8 mouse cellular contexts compared by ENCODE assay signal in genomic region chr5:118891131-118891530, GRCm38 (mm10).
A peak's percentile ranks its signal among the peaks of the same experiment; 100 is the strongest.
DNase-seq lines count a peak whose midpoint lies in the region; ATAC-seq lines count a peak whose summit lies in the region.

No protein-coding gene starts in this region.

- WGBS in forebrain, embryonic 13.5 days, result 62% methylated on average over 6 of the region's 6 CpGs
- WGBS in forebrain, embryonic 10.5 days, result 78% methylated on average over 6 of the region's 6 CpGs
- WGBS in midbrain, embryonic 16.5 days, result 71% methylated on average over 6 of the region's 6 CpGs

- H3K4me3 ChIP-seq in forebrain, embryonic 13.5 days, result no peak overlapping the region
- no peak overlapping the region for H3K4me3 ChIP-seq in forebrain, embryonic 10.5 days
- H3K4me3 ChIP-seq in midbrain, embryonic 16.5 days (ENCODE audit: low read depth, low read length), result no peak overlapping the region

- H3K4me1 ChIP-seq in forebrain, embryonic 13.5 days, result peaks cover 8% of the 10 kb centered on the region
- 0 out of 2 replicates have a peak, but pooled peaks cover 3% of the 10 kb centered on the region for H3K4me1 ChIP-seq in forebrain, embryonic 10.5 days
- no peaks in the 10 kb centered on the region for H3K4me1 ChIP-seq in midbrain, embryonic 16.5 days (ENCODE audit: control insufficient read depth, insufficient read depth, low read length)

- no peaks in the 10 kb centered on the region for H3K27me3 ChIP-seq in forebrain, embryonic 13.5 days
- H3K27me3 ChIP-seq in forebrain, embryonic 10.5 days (ENCODE audit: poor library complexity, severe bottlenecking), result no peaks in the 10 kb centered on the region
- H3K27me3 ChIP-seq in midbrain, embryonic 16.5 days (ENCODE audit: control insufficient read depth, insufficient read depth, low read depth, low read length), result no peaks in the 10 kb centered on the region

- no peaks in the 10 kb centered on the region for H3K9me3 ChIP-seq in forebrain, embryonic 13.5 days (replicated peaks)
- H3K9me3 ChIP-seq in forebrain, embryonic 10.5 days, result no peaks in the 10 kb centered on the region
- H3K9me3 ChIP-seq in midbrain, embryonic 16.5 days (replicated peaks; ENCODE audit: control insufficient read depth, low read length, poor library complexity, severe bottlenecking), result no peaks in the 10 kb centered on the region

- H3K9ac ChIP-seq in forebrain, embryonic 13.5 days, result no peak overlapping the region
- no peak overlapping the region for H3K9ac ChIP-seq in midbrain, embryonic 16.5 days (ENCODE audit: low read depth, low read length)

- no peak overlapping the region for H3K4me2 ChIP-seq in forebrain, embryonic 13.5 days
- H3K4me2 ChIP-seq in midbrain, embryonic 16.5 days (ENCODE audit: low read length), result no peak overlapping the region

- no peaks in the 10 kb centered on the region for H3K36me3 ChIP-seq in forebrain, embryonic 13.5 days (ENCODE audit: poor library complexity, severe bottlenecking)
- no peaks in the 10 kb centered on the region for H3K36me3 ChIP-seq in forebrain, embryonic 10.5 days (replicated peaks)
- H3K36me3 ChIP-seq in midbrain, embryonic 16.5 days (ENCODE audit: control insufficient read depth, insufficient read depth, low read length), result no peaks in the 10 kb centered on the region

- DNase-seq in forebrain, embryonic 10.5 days (ENCODE audit: extremely low spot score, low spot score), result no peak
- peak; percentile 10 for DNase-seq in 3T3-L1 (ENCODE audit: low read depth, low spot score)
- DNase-seq in frontal cortex, postnatal 10 days (ENCODE audit: low spot score in 2 of 2), result peak; percentile 22 to 45
- DNase-seq in kidney, postnatal 25 days, result no peak
- no peak for DNase-seq in B cell, adult 2 months

- peak; percentile 57; the same call in 1 of the 2 replicates for ATAC-seq in forebrain, embryonic 13.5 days
- peak; percentile 72 for ATAC-seq in midbrain, embryonic 16.5 days
- no peak for ATAC-seq in activated CD4-positive, CD25-positive, alpha-beta regulatory T cell, adult 4 months

- no peak overlapping the region for H3K27ac ChIP-seq in forebrain, embryonic 13.5 days
- H3K27ac ChIP-seq in forebrain, embryonic 10.5 days, result no peak overlapping the region
- H3K27ac ChIP-seq in midbrain, embryonic 16.5 days (ENCODE audit: low read length), result no peak overlapping the region

Comparison
In these comparisons a context has a peak if more than half of its experiments do, and no peak if none do; other contexts are left out.
1. DNase-seq: peak in 3T3-L1 (single experiment) and frontal cortex, postnatal 10 days (2 of 2); none in forebrain, embryonic 10.5 days (single experiment), kidney, postnatal 25 days (0 of 2) and B cell, adult 2 months (0 of 2).